19 mouse cellular contexts compared by ENCODE assay signal in the genomic region with DNA sequence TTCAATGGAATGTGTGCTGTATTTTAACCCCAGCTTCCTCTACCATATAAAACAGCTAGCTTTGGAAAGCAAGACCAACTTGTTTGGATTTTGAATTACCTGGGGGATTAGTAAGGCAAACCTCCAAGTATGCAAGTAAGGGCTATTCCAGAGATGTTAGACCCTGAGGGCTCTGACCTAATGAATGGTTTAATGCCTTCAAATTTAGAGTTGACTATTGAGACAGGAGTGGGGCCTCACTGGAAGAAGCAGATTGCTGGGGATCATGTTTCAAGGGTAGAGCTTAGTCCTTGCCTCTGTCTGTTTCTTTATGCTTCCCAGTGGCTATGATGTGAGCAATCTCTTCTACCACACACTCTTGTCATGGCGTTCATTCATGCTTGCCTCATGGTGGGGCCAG.
"Had no signal": no experiment of that assay in that cellular context is flagged by ENCODE, and none has a peak within 500 bp of the region (broad histone marks: within the 10 kb centered on the region; RNA-seq: fewer than 3 reads in every experiment).

No protein-coding gene starts in this region.

- H3K4me2 ChIP-seq: limb, embryonic 15.5 days; liver, embryonic 12.5 days; lung, embryonic 15.5 days; midbrain, embryonic 11.5 days; midbrain, embryonic 15.5 days; neural tube, embryonic 12.5 days had no signal

- H3K36me3 ChIP-seq: limb, embryonic 15.5 days; liver, embryonic 12.5 days; lung, embryonic 15.5 days; midbrain, embryonic 15.5 days had no signal

- ATAC-seq: intestine, postnatal 0 days; liver, embryonic 12.5 days; midbrain, embryonic 15.5 days had no signal

- H3K4me3 ChIP-seq: layer of hippocampus, adult 2 months; left cerebral cortex, adult 2 months; limb, embryonic 15.5 days; liver, embryonic 12.5 days; lung, embryonic 15.5 days; megakaryocyte, embryonic 14.5 days; midbrain, embryonic 15.5 days; neural tube, embryonic 12.5 days had no signal

- H3K27me3 ChIP-seq: limb, embryonic 15.5 days; liver, embryonic 12.5 days; lung, embryonic 15.5 days; megakaryocyte, embryonic 14.5 days; midbrain, embryonic 15.5 days; neural tube, embryonic 12.5 days had no signal

- DNase-seq: kidney, postnatal 10 days; kidney, postnatal 4 days; lung, postnatal 14 days; retina, postnatal 1 day; right cerebral cortex, postnatal 4 days; spleen, adult 18-20 months; thymus, adult 18-20 months; thymus, postnatal 14 days had no signal

- H3K27ac ChIP-seq: layer of hippocampus, adult 2 months; left cerebral cortex, adult 2 months; limb, embryonic 15.5 days; liver, embryonic 12.5 days; lung, embryonic 15.5 days; macrophage; midbrain, embryonic 15.5 days; neural tube, embryonic 12.5 days had no signal

- H3K9ac ChIP-seq: limb, embryonic 15.5 days; liver, embryonic 12.5 days; lung, embryonic 15.5 days; midbrain, embryonic 15.5 days; neural tube, embryonic 12.5 days had no signal

- H3K9me3 ChIP-seq: limb, embryonic 15.5 days; liver, embryonic 12.5 days; lung, embryonic 15.5 days; midbrain, embryonic 15.5 days; neural tube, embryonic 12.5 days had no signal

- H3K4me1 ChIP-seq: liver, embryonic 12.5 days; lung, embryonic 15.5 days; megakaryocyte, embryonic 14.5 days; midbrain, embryonic 15.5 days; neural tube, embryonic 12.5 days had no signal
